Mouse (Mus musculus) heart, adult 2 months (tissue): ENCODE data around the gene D930020B18Rik.

ENCODE experiments used
- CTCF ChIP-seq: fragments of 200-600 bp; IDR thresholded peaks from 2 replicates; pipeline ENCODE4 v1.8.1; 2022; ENCODE audit warnings: antibody characterized with exemption, mild to moderate bottlenecking, moderate library complexity
- EP300 ChIP-seq: fragments of 200-500 bp; IDR thresholded peaks from 2 replicates; pipeline ENCODE4 v1.6.1; 2011; ENCODE audit warnings: low read depth, low read length, control low read depth; ENCODE audit not compliant: insufficient read depth
- POLR2A ChIP-seq: fragments of 200-500 bp; IDR thresholded peaks from 2 replicates; pipeline ENCODE4 v1.6.1; 2011; ENCODE audit warnings: mild to moderate bottlenecking, low read depth, low read length, control low read depth; ENCODE audit not compliant: insufficient read depth

GRCm38 (mm10) chr10:121615935-121616334, 25.5 kb upstream of the D930020B18Rik start:
- TF ChIP-seq EP300, result no peak
- no peak for TF ChIP-seq POLR2A
- TF ChIP-seq CTCF, result no peak
